Mouse (Mus musculus) layer of hippocampus, adult 6 months (tissue): ENCODE data around the gene Senp3. TPM values are rescaled to one million over a fixed set of nuclear protein-coding genes. Genes with fewer than 3 reads are reported as not detected.

Experiments
- long read RNA-seq, 2 experiments: library from polyadenylated mRNA; unstranded; transcript quantifications; one replicate each; pipeline ENCODE4 v2.0.0; 2019 to 2020
- microRNA-seq: library from miRNA; unstranded; fragments of <30 nt; microRNA quantifications from one replicate; pipeline ENCODE4 v1.2.0, GENCODE M21; 2020
- polyA plus RNA-seq: library from polyadenylated mRNA; unstranded; fragments of <200 nt; fragmentation: Nextera tagmentation; gene quantifications from 2 replicates; pipeline ENCODE4 v1.2.3, GENCODE M21; 2021

Gene Senp3
- 14.3 and 15.8 TPM in 2 replicates for polyA plus RNA-seq
- long read RNA-seq, experiment 1, transcript Senp3-201 (11 exons, 2,313 nt) = major isoform, 5 of 24 reads
- long read RNA-seq, experiment 1, partial matches to known transcripts = 15 of 24 reads
- long read RNA-seq, experiment 1, other reads (novel, unspliced or antisense) = 2 of 24 reads
- long read RNA-seq, experiment 2, transcript Senp3-201 (11 exons, 2,313 nt) = major isoform, 49 of 64 reads
- long read RNA-seq, experiment 2, partial matches to known transcripts = 10 of 64 reads
- long read RNA-seq, experiment 2, other reads (novel, unspliced or antisense) = 3 of 64 reads

GRCm38 (mm10) chr11:69681314-69682208, at the start of gene Senp3:
Senp3 (minus strand) TSS chr11:69682084.

GRCm38 (mm10) chr11:69695361-69696181, 13.7 kb upstream of the Senp3 start, which contains the start of the genes Tnfsf12 and Tnfsfm13:
Tnfsf12 (minus strand) TSS chr11:69695849.
Tnfsfm13 (minus strand) TSS chr11:69696098.

GRCm38 (mm10) chr11:69685526-69686148, 3.8 kb upstream of the Senp3 start, which contains the start of gene Tnfsf13:
Tnfsf13 (minus strand) TSS chr11:69685784.

GRCm38 (mm10) chr11:69672211-69672706, 9.6 kb downstream of the Senp3 start, which contains the start of gene Eif4a1:
Eif4a1 (minus strand) TSS chr11:69672423.

GRCm38 (mm10) chr11:69665961-69666664, 15.8 kb downstream of the Senp3 start, which contains the start of gene Cd68:
Cd68 (minus strand) TSS chr11:69666153.

GRCm38 (mm10) chr11:69662213-69662966, 19.5 kb downstream of the Senp3 start, which contains the start of gene Mpdu1:
Mpdu1 (minus strand) TSS chr11:69662642.

GRCm38 (mm10) chr11:69655264-69656064, 26.4 kb downstream of the Senp3 start, which contains the start of gene Sox15:
Sox15 (plus strand) TSS chr11:69655314.

GRCm38 (mm10) chr11:69632284-69633089, 49.4 kb downstream of the Senp3 start, which contains the start of gene Fxr2:
Fxr2 (plus strand) TSS chr11:69632990.

Small RNAs within 50 kb of the gene (microRNA-seq; reads per million reads assigned to microRNA genes)
- gene Mir1934 (12.2 reads per million, percentile 34 among the genes with 10 or more reads in this experiment), gene Mir467f (not detected)

Other genes with a start within 250 kb of the Senp3 start
- gene Dnah2, start 133.0 kb downstream of the Senp3 start, polyA plus RNA-seq = 0.36 and 0.80 TPM in 2 replicates
- gene Efnb3, start 121.9 kb downstream of the Senp3 start, polyA plus RNA-seq = 21.6 and 21.9 TPM in 2 replicates
- 13.9 and 15.4 TPM in 2 replicates for gene Wrap53, start 101.8 kb downstream of the Senp3 start, polyA plus RNA-seq
- gene Trp53, start 101.7 kb downstream of the Senp3 start, polyA plus RNA-seq = 25.8 and 29.0 TPM in 2 replicates
- gene Atp1b2, start 76.1 kb downstream of the Senp3 start, polyA plus RNA-seq = 218 and 255 TPM in 2 replicates
- gene Shbg, start 64.2 kb downstream of the Senp3 start, polyA plus RNA-seq = not detected in 2 replicates
- gene Sat2, start 60.1 kb downstream of the Senp3 start, polyA plus RNA-seq = 18.2 and 18.3 TPM in 2 replicates
- 6.9 and 7.9 TPM in 2 replicates for gene Fxr2, start 49.1 kb downstream of the Senp3 start, polyA plus RNA-seq
- gene Sox15, start 26.8 kb downstream of the Senp3 start, polyA plus RNA-seq = 0.16 TPM in 1 of 2 replicates, not detected in the other
- 94.9 and 96.8 TPM in 2 replicates for gene Mpdu1, start 19.4 kb downstream of the Senp3 start, polyA plus RNA-seq
- 18.4 and 22.2 TPM in 2 replicates for gene Cd68, start 15.9 kb downstream of the Senp3 start, polyA plus RNA-seq
- gene Eif4a1, start 9.7 kb downstream of the Senp3 start, polyA plus RNA-seq = 177 and 178 TPM in 2 replicates
- 3.6 and 4.5 TPM in 2 replicates for gene Tnfsf13, start 3.7 kb upstream of the Senp3 start, polyA plus RNA-seq
- 2.8 and 3.4 TPM in 2 replicates for gene Tnfsf12, start 13.8 kb upstream of the Senp3 start, polyA plus RNA-seq
- gene Tnfsfm13, start 14.0 kb upstream of the Senp3 start, polyA plus RNA-seq = 1.9 and 2.8 TPM in 2 replicates
- 6.6 and 7.7 TPM in 2 replicates for gene Polr2a, start 76.6 kb upstream of the Senp3 start, polyA plus RNA-seq
- gene Slc35g3, start 79.9 kb upstream of the Senp3 start, polyA plus RNA-seq = 0.19 TPM in 1 of 2 replicates, not detected in the other
- gene Zbtb4, start 83.8 kb upstream of the Senp3 start, polyA plus RNA-seq = 4.4 and 5.5 TPM in 2 replicates
- 0.25 and 0.46 TPM in 2 replicates for gene Chrnb1, start 113.9 kb upstream of the Senp3 start, polyA plus RNA-seq
- gene Fgf11, start 119.8 kb upstream of the Senp3 start, polyA plus RNA-seq = 3.7 and 3.9 TPM in 2 replicates
- 0.40 and 1.9 TPM in 2 replicates for gene Tmem102, start 123.5 kb upstream of the Senp3 start, polyA plus RNA-seq
- gene Gm39566, start 133.2 kb upstream of the Senp3 start, polyA plus RNA-seq = not detected in 2 replicates
- gene Spem2, start 136.4 kb upstream of the Senp3 start, polyA plus RNA-seq = not detected in 2 replicates
- not detected in 2 replicates for gene Spem1, start 140.1 kb upstream of the Senp3 start, polyA plus RNA-seq
- gene Nlgn2, start 155.7 kb upstream of the Senp3 start, polyA plus RNA-seq = 10.5 and 10.6 TPM in 2 replicates
- gene Tmem256, start 156.4 kb upstream of the Senp3 start, polyA plus RNA-seq = 460 and 516 TPM in 2 replicates
- gene Plscr3, start 164.3 kb upstream of the Senp3 start, polyA plus RNA-seq = 5.0 and 5.4 TPM in 2 replicates
- not detected in 2 replicates for gene Tnk1, start 176.6 kb upstream of the Senp3 start, polyA plus RNA-seq
- gene Tmem95, start 195.9 kb upstream of the Senp3 start, polyA plus RNA-seq = not detected in 2 replicates
- gene Kctd11, start 199.3 kb upstream of the Senp3 start, polyA plus RNA-seq = 0.63 and 0.64 TPM in 2 replicates
- not detected in 2 replicates for gene Acap1, start 213.5 kb upstream of the Senp3 start, polyA plus RNA-seq
- gene 2810408A11Rik, start 218.9 kb upstream of the Senp3 start, polyA plus RNA-seq = 0.24 and 0.34 TPM in 2 replicates
- gene Neurl4, start 219.0 kb upstream of the Senp3 start, polyA plus RNA-seq = 9.8 and 12.3 TPM in 2 replicates
- gene Gps2, start 231.8 kb upstream of the Senp3 start, polyA plus RNA-seq = 20.7 and 21.7 TPM in 2 replicates
- gene Eif5a, start 239.9 kb upstream of the Senp3 start, polyA plus RNA-seq = 766 and 767 TPM in 2 replicates